Mouse (Mus musculus): ENCODE measurements around the gene Serpinb1c. TPM values are rescaled to one million over a fixed set of nuclear protein-coding genes. Genes with fewer than 3 reads are reported as not detected.
"Not testable (repeated sequence)": the region's sequence is repeated elsewhere in the genome, so short reads cannot be mapped to it uniquely, and the experiment has no call there.

The Serpinb1c gene
- polyA plus RNA-seq, 1 experiment from 2014 or later = not detected

GRCm38 (mm10) chr13:32868843-32869242 is 29.2 kb downstream of the Serpinb1c start:
- Histone ChIP-seq H3K27me3 (ENCODE audit: control insufficient read depth, insufficient read depth, low read depth, low read length) (no peaks in the 10 kb centered on the region), H3K9me3 (replicated peaks; ENCODE audit: control insufficient read depth, low read length, poor library complexity, severe bottlenecking) (no peaks in the 10 kb centered on the region), H3K4me2 (ENCODE audit: low read length) (no peak overlapping the region), H3K9ac (ENCODE audit: low read depth, low read length) (no peak overlapping the region), H3K27ac (ENCODE audit: low read length) (no peak overlapping the region), H3K4me1 (ENCODE audit: control insufficient read depth, insufficient read depth, low read length) (no peaks in the 10 kb centered on the region), H3K36me3 (ENCODE audit: control insufficient read depth, insufficient read depth, low read length) (no peaks in the 10 kb centered on the region), H3K4me3 (ENCODE audit: low read depth, low read length) (no peak overlapping the region)
- 63% methylated on average over 5 of the region's 5 CpGs for WGBS
- ATAC-seq = no peak

- not testable (repeated sequence) for H3K9me3 ChIP-seq (replicated peaks; ENCODE audit: control insufficient read depth, low read length, poor library complexity, severe bottlenecking); H3K27ac ChIP-seq (ENCODE audit: low read length); H3K4me2 ChIP-seq (ENCODE audit: low read length); H3K36me3 ChIP-seq (ENCODE audit: control insufficient read depth, insufficient read depth, low read length); H3K4me3 ChIP-seq (ENCODE audit: low read depth, low read length); ATAC-seq; H3K4me1 ChIP-seq (ENCODE audit: control insufficient read depth, insufficient read depth, low read length); H3K9ac ChIP-seq (ENCODE audit: low read depth, low read length); H3K27me3 ChIP-seq (ENCODE audit: control insufficient read depth, insufficient read depth, low read depth, low read length)
- 89% methylated on average over 4 of the region's 4 CpGs for WGBS
Observed at GRCm38 (mm10) chr13:32868233-32868632, 29.8 kb downstream of the Serpinb1c start.

- no peak overlapping the region for H3K4me3 ChIP-seq (ENCODE audit: low read depth, low read length)
- no peaks in the 10 kb centered on the region for H3K4me1 ChIP-seq (ENCODE audit: control insufficient read depth, insufficient read depth, low read length)
- H3K27ac ChIP-seq (ENCODE audit: low read length) = no peak overlapping the region
- H3K4me2 ChIP-seq (ENCODE audit: low read length) = no peak overlapping the region
- no peaks in the 10 kb centered on the region for H3K36me3 ChIP-seq (ENCODE audit: control insufficient read depth, insufficient read depth, low read length)
- H3K9ac ChIP-seq (ENCODE audit: low read depth, low read length) = no peak overlapping the region
- WGBS = 20% methylated on average over 2 of the region's 2 CpGs
- no peaks in the 10 kb centered on the region for H3K9me3 ChIP-seq (replicated peaks; ENCODE audit: control insufficient read depth, low read length, poor library complexity, severe bottlenecking)
- no peaks in the 10 kb centered on the region for H3K27me3 ChIP-seq (ENCODE audit: control insufficient read depth, insufficient read depth, low read depth, low read length)
- 0 out of 2 replicates have a peak, but pooled peaks have one; percentile 39 for ATAC-seq
Observed at GRCm38 (mm10) chr13:32867030-32867429, 31.0 kb downstream of the Serpinb1c start.

GRCm38 (mm10) chr13:32866484-32866883 is 31.5 kb downstream of the Serpinb1c start:
- no peak overlapping the region for H3K9ac ChIP-seq (ENCODE audit: low read depth, low read length)
- no peak overlapping the region for H3K4me2 ChIP-seq (ENCODE audit: low read length)
- H3K36me3 ChIP-seq (ENCODE audit: control insufficient read depth, insufficient read depth, low read length) = no peaks in the 10 kb centered on the region
- 5% methylated on average over 9 of the region's 9 CpGs for WGBS
- no peaks in the 10 kb centered on the region for H3K9me3 ChIP-seq (replicated peaks; ENCODE audit: control insufficient read depth, low read length, poor library complexity, severe bottlenecking)
- ATAC-seq = peak; percentile 94
- H3K27ac ChIP-seq (ENCODE audit: low read length) = no peak overlapping the region
- H3K27me3 ChIP-seq (ENCODE audit: control insufficient read depth, insufficient read depth, low read depth, low read length) = no peaks in the 10 kb centered on the region
- H3K4me1 ChIP-seq (ENCODE audit: control insufficient read depth, insufficient read depth, low read length) = no peaks in the 10 kb centered on the region
- no peak overlapping the region for H3K4me3 ChIP-seq (ENCODE audit: low read depth, low read length)

GRCm38 (mm10) chr13:32865591-32865990 is 32.4 kb downstream of the Serpinb1c start:
- H3K27ac ChIP-seq (ENCODE audit: low read length) = no peak overlapping the region
- 71% methylated on average over 2 of the region's 2 CpGs for WGBS
- no peak overlapping the region for H3K9ac ChIP-seq (ENCODE audit: low read depth, low read length)
- H3K4me3 ChIP-seq (ENCODE audit: low read depth, low read length) = no peak overlapping the region
- H3K4me1 ChIP-seq (ENCODE audit: control insufficient read depth, insufficient read depth, low read length) = no peaks in the 10 kb centered on the region
- H3K4me2 ChIP-seq (ENCODE audit: low read length) = no peak overlapping the region
- H3K9me3 ChIP-seq (replicated peaks; ENCODE audit: control insufficient read depth, low read length, poor library complexity, severe bottlenecking) = no peaks in the 10 kb centered on the region
- H3K36me3 ChIP-seq (ENCODE audit: control insufficient read depth, insufficient read depth, low read length) = no peaks in the 10 kb centered on the region
- no peak for ATAC-seq
- no peaks in the 10 kb centered on the region for H3K27me3 ChIP-seq (ENCODE audit: control insufficient read depth, insufficient read depth, low read depth, low read length)

- not testable (repeated sequence) for H3K9me3 ChIP-seq (replicated peaks; ENCODE audit: control insufficient read depth, low read length, poor library complexity, severe bottlenecking); H3K9ac ChIP-seq (ENCODE audit: low read depth, low read length); ATAC-seq; H3K36me3 ChIP-seq (ENCODE audit: control insufficient read depth, insufficient read depth, low read length); H3K4me3 ChIP-seq (ENCODE audit: low read depth, low read length); H3K27ac ChIP-seq (ENCODE audit: low read length); H3K4me2 ChIP-seq (ENCODE audit: low read length); H3K27me3 ChIP-seq (ENCODE audit: control insufficient read depth, insufficient read depth, low read depth, low read length); H3K4me1 ChIP-seq (ENCODE audit: control insufficient read depth, insufficient read depth, low read length)
- 94% methylated on average over 2 of the region's 3 CpGs for WGBS
Observed at GRCm38 (mm10) chr13:32864529-32864928, 33.5 kb downstream of the Serpinb1c start.

GRCm38 (mm10) chr13:32863456-32863855 is 34.6 kb downstream of the Serpinb1c start:
- H3K4me3 ChIP-seq (ENCODE audit: low read depth, low read length) = no peak overlapping the region
- H3K9ac ChIP-seq (ENCODE audit: low read depth, low read length) = no peak overlapping the region
- no peaks in the 10 kb centered on the region for H3K27me3 ChIP-seq (ENCODE audit: control insufficient read depth, insufficient read depth, low read depth, low read length)
- no peaks in the 10 kb centered on the region for H3K9me3 ChIP-seq (replicated peaks; ENCODE audit: control insufficient read depth, low read length, poor library complexity, severe bottlenecking)
- H3K4me2 ChIP-seq (ENCODE audit: low read length) = no peak overlapping the region
- H3K4me1 ChIP-seq (ENCODE audit: control insufficient read depth, insufficient read depth, low read length) = no peaks in the 10 kb centered on the region
- no peaks in the 10 kb centered on the region for H3K36me3 ChIP-seq (ENCODE audit: control insufficient read depth, insufficient read depth, low read length)
- no peak overlapping the region for H3K27ac ChIP-seq (ENCODE audit: low read length)
- no peak for ATAC-seq

- no peaks in the 10 kb centered on the region for H3K36me3 ChIP-seq (ENCODE audit: control insufficient read depth, insufficient read depth, low read length)
- no peak overlapping the region for H3K4me3 ChIP-seq (ENCODE audit: low read depth, low read length)
- H3K27me3 ChIP-seq (ENCODE audit: control insufficient read depth, insufficient read depth, low read depth, low read length) = 0 out of 2 replicates have a peak, but pooled peaks cover 3% of the 10 kb centered on the region
- no peak for ATAC-seq
- H3K9me3 ChIP-seq (replicated peaks; ENCODE audit: control insufficient read depth, low read length, poor library complexity, severe bottlenecking) = no peaks in the 10 kb centered on the region
- 86% methylated on average over 3 of the region's 3 CpGs for WGBS
- no peaks in the 10 kb centered on the region for H3K4me1 ChIP-seq (ENCODE audit: control insufficient read depth, insufficient read depth, low read length)
- no peak overlapping the region for H3K4me2 ChIP-seq (ENCODE audit: low read length)
- no peak overlapping the region for H3K9ac ChIP-seq (ENCODE audit: low read depth, low read length)
- no peak overlapping the region for H3K27ac ChIP-seq (ENCODE audit: low read length)
Observed at GRCm38 (mm10) chr13:32860821-32861220, 37.2 kb downstream of the Serpinb1c start.

GRCm38 (mm10) chr13:32853073-32853472 is 44.9 kb downstream of the Serpinb1c start:
- H3K9me3 ChIP-seq (replicated peaks; ENCODE audit: control insufficient read depth, low read length, poor library complexity, severe bottlenecking) = no peaks in the 10 kb centered on the region
- H3K36me3 ChIP-seq (ENCODE audit: control insufficient read depth, insufficient read depth, low read length) = no peaks in the 10 kb centered on the region
- 20% methylated on average over 2 of the region's 2 CpGs for WGBS
- no peak overlapping the region for H3K9ac ChIP-seq (ENCODE audit: low read depth, low read length)
- H3K27ac ChIP-seq (ENCODE audit: low read length) = no peak overlapping the region
- H3K4me3 ChIP-seq (ENCODE audit: low read depth, low read length) = no peak overlapping the region
- no peak overlapping the region for H3K4me2 ChIP-seq (ENCODE audit: low read length)
- no peaks in the 10 kb centered on the region for H3K4me1 ChIP-seq (ENCODE audit: control insufficient read depth, insufficient read depth, low read length)
- H3K27me3 ChIP-seq (ENCODE audit: control insufficient read depth, insufficient read depth, low read depth, low read length) = peaks cover 6% of the 10 kb centered on the region
- ATAC-seq = peak; percentile 92

- peaks cover 6% of the 10 kb centered on the region for H3K27me3 ChIP-seq (ENCODE audit: control insufficient read depth, insufficient read depth, low read depth, low read length)
- H3K36me3 ChIP-seq (ENCODE audit: control insufficient read depth, insufficient read depth, low read length) = no peaks in the 10 kb centered on the region
- H3K4me3 ChIP-seq (ENCODE audit: low read depth, low read length) = no peak overlapping the region
- H3K27ac ChIP-seq (ENCODE audit: low read length) = no peak overlapping the region
- no peak overlapping the region for H3K9ac ChIP-seq (ENCODE audit: low read depth, low read length)
- no peaks in the 10 kb centered on the region for H3K9me3 ChIP-seq (replicated peaks; ENCODE audit: control insufficient read depth, low read length, poor library complexity, severe bottlenecking)
- no peak for ATAC-seq
- WGBS = 76% methylated on average over 4 of the region's 4 CpGs
- no peaks in the 10 kb centered on the region for H3K4me1 ChIP-seq (ENCODE audit: control insufficient read depth, insufficient read depth, low read length)
- no peak overlapping the region for H3K4me2 ChIP-seq (ENCODE audit: low read length)
Observed at GRCm38 (mm10) chr13:32852539-32852938, 45.5 kb downstream of the Serpinb1c start.

Data from midbrain, embryonic 16.5 days (tissue).